Mouse (Mus musculus) G1E (cell line): ENCODE results near the gene Tmem132d.

Experiments
- CTCF ChIP-seq: IDR thresholded peaks from 2 replicates; pipeline ENCODE4 v1.5.1; 2012; ENCODE audit warnings: low read depth, low read length, inconsistent platforms, mixed read lengths
- GATA1 ChIP-seq: IDR thresholded peaks from 2 replicates; pipeline ENCODE4 v1.6.1; 2012; ENCODE audit warnings: borderline replicate concordance, low read length, inconsistent platforms, mixed read lengths
- GATA2 ChIP-seq: IDR thresholded peaks from 2 replicates; pipeline ENCODE4 v1.6.1; 2012; ENCODE audit warnings: low read depth, low read length, inconsistent platforms, borderline replicate concordance
- TAL1 ChIP-seq: conservative IDR thresholded peaks from 2 replicates; pipeline ENCODE4 v1.6.1; 2012; ENCODE audit warnings: low read depth, low read length, inconsistent platforms, mixed read lengths

- TF ChIP-seq CTCF (no peak), GATA1 (no peak), TAL1 (no peak), GATA2 (no peak)
Measured at GRCm38 (mm10) chr5:127919171-127919570, 513.7 kb downstream of the Tmem132d start.
